Mouse (Mus musculus): ENCODE data around the gene Psmb2. TPM values are rescaled to one million over a fixed set of nuclear protein-coding genes. Genes with fewer than 3 reads are reported as not detected.

Psmb2 gene
- polyA plus RNA-seq, 1 experiment from 2014 or later: 610 TPM

Other genes with a start within 250 kb of the Psmb2 start
- gene Ago3, start 248.1 kb upstream of the Psmb2 start, polyA plus RNA-seq (2016; fragmentation: Nextera tagmentation; extraction: Ambion mirVana): 13.3 and 15.9 TPM in 2 replicates
- gene Ago1, start 209.0 kb upstream of the Psmb2 start, polyA plus RNA-seq (2016; fragmentation: Nextera tagmentation; extraction: Ambion mirVana): 11.9 and 16.3 TPM in 2 replicates
- 2.3 and 2.8 TPM in 2 replicates for gene Ago4, start 144.2 kb upstream of the Psmb2 start, polyA plus RNA-seq (2016; fragmentation: Nextera tagmentation; extraction: Ambion mirVana)
- gene Clspn, start 120.7 kb upstream of the Psmb2 start, polyA plus RNA-seq (2016; fragmentation: Nextera tagmentation; extraction: Ambion mirVana): 55.3 and 55.8 TPM in 2 replicates
- 1.0 and 1.4 TPM in 2 replicates for gene 5730409E04Rik, start 67.8 kb upstream of the Psmb2 start, polyA plus RNA-seq (2016; fragmentation: Nextera tagmentation; extraction: Ambion mirVana)
- 0.25 and 0.65 TPM in 2 replicates for gene Tfap2e, start 58.6 kb downstream of the Psmb2 start, polyA plus RNA-seq (2016; fragmentation: Nextera tagmentation; extraction: Ambion mirVana)
- 33.5 and 38.1 TPM in 2 replicates for gene Ncdn, start 75.8 kb downstream of the Psmb2 start, polyA plus RNA-seq (2016; fragmentation: Nextera tagmentation; extraction: Ambion mirVana)
- gene AU040320, start 75.9 kb downstream of the Psmb2 start, polyA plus RNA-seq (2016; fragmentation: Nextera tagmentation; extraction: Ambion mirVana): 24.4 and 27.8 TPM in 2 replicates